Mouse (Mus musculus) B cell, adult 2 months (primary cell): ENCODE data around the gene Mcmbp.
"Not testable (repeated sequence)": the region's sequence is repeated elsewhere in the genome, so short reads cannot be mapped to it uniquely, and the experiment has no call there.

Source experiments
- DNase-seq, 2 experiments: peaks; one replicate each; pipeline ENCODE4 v3.0.0; 2022

Gene Mcmbp

GRCm38 (mm10) chr7:128705735-128706134 lies 34.6 kb downstream of the Mcmbp start:
- DNase-seq, result peak; percentile 70

- DNase-seq, result not testable (repeated sequence)
Measured at GRCm38 (mm10) chr7:128699959-128700358, 40.3 kb downstream of the Mcmbp start.

- DNase-seq, result no peak
Measured at GRCm38 (mm10) chr7:128694848-128695247, 45.4 kb downstream of the Mcmbp start.

GRCm38 (mm10) chr7:128692163-128692562 lies 48.1 kb downstream of the Mcmbp start:
- DNase-seq, result no peak

GRCm38 (mm10) chr7:128690796-128691195 lies 49.5 kb downstream of the Mcmbp start:
- DNase-seq, result no peak

- peak; percentile 90 to 93 for DNase-seq
Measured at GRCm38 (mm10) chr7:128690070-128690469, 50.2 kb downstream of the Mcmbp start.

- no peak for DNase-seq
Measured at GRCm38 (mm10) chr7:128689347-128689746, 50.9 kb downstream of the Mcmbp start.

- peak; percentile 73 to 80 for DNase-seq
Measured at GRCm38 (mm10) chr7:128687821-128688564, 52.3 kb downstream of the Mcmbp start.

- DNase-seq, result no peak
Measured at GRCm38 (mm10) chr7:128678546-128678945, 61.7 kb downstream of the Mcmbp start.

GRCm38 (mm10) chr7:128672408-128673010 lies 67.8 kb downstream of the Mcmbp start:
- DNase-seq, result no peak

GRCm38 (mm10) chr7:128671952-128672351 lies 68.3 kb downstream of the Mcmbp start:
- no peak for DNase-seq

GRCm38 (mm10) chr7:128668831-128669230 lies 71.5 kb downstream of the Mcmbp start:
- no peak for DNase-seq

GRCm38 (mm10) chr7:128667788-128668187 lies 72.5 kb downstream of the Mcmbp start:
- no peak for DNase-seq

GRCm38 (mm10) chr7:128664861-128665377 lies 75.4 kb downstream of the Mcmbp start:
- DNase-seq, result no peak

GRCm38 (mm10) chr7:128663906-128664305 lies 76.4 kb downstream of the Mcmbp start:
- no peak for DNase-seq

- DNase-seq, result no peak
Measured at GRCm38 (mm10) chr7:128656970-128657369, 83.3 kb downstream of the Mcmbp start.
